Mouse (Mus musculus) embryonic facial prominence, embryonic 12.5 days (tissue): ENCODE data around the gene Ppp1r1b. TPM values are rescaled to one million over a fixed set of nuclear protein-coding genes. Genes with fewer than 3 reads are reported as not detected.

Experiments
- polyA plus RNA-seq: library from polyadenylated mRNA; unstranded; fragments of >200 nt; fragmentation: Nextera tagmentation; extraction: Ambion mirVana; gene quantifications from 2 replicates; pipeline ENCODE4 v1.2.1, GENCODE M21; 2016

The Ppp1r1b gene
- polyA plus RNA-seq, 1 experiment from 2014 or later = 1.0 TPM

Other genes with a start within 250 kb of the Ppp1r1b start
- gene Fbxl20, start 198.0 kb upstream of the Ppp1r1b start, polyA plus RNA-seq = 25.9 and 30.6 TPM in 2 replicates
- 71.6 and 80.7 TPM in 2 replicates for gene Med1, start 155.1 kb upstream of the Ppp1r1b start, polyA plus RNA-seq
- 15.9 and 16.7 TPM in 2 replicates for gene Cdk12, start 145.3 kb upstream of the Ppp1r1b start, polyA plus RNA-seq
- gene Neurod2, start 18.8 kb upstream of the Ppp1r1b start, polyA plus RNA-seq = 0.27 and 0.61 TPM in 2 replicates
- gene Stard3, start 10.0 kb downstream of the Ppp1r1b start, polyA plus RNA-seq = 39.6 and 47.6 TPM in 2 replicates
- 1.5 and 1.7 TPM in 2 replicates for gene Tcap, start 35.4 kb downstream of the Ppp1r1b start, polyA plus RNA-seq
- gene Pnmt, start 38.0 kb downstream of the Ppp1r1b start, polyA plus RNA-seq = 0.33 TPM in 1 of 2 replicates, not detected in the other
- gene Pgap3, start 52.1 kb downstream of the Ppp1r1b start, polyA plus RNA-seq = 9.8 and 10.4 TPM in 2 replicates
- gene Erbb2, start 64.1 kb downstream of the Ppp1r1b start, polyA plus RNA-seq = 47.4 and 49.4 TPM in 2 replicates
- 78.4 and 85.6 TPM in 2 replicates for gene Mien1, start 90.6 kb downstream of the Ppp1r1b start, polyA plus RNA-seq
- 7.3 and 7.7 TPM in 2 replicates for gene Grb7, start 98.0 kb downstream of the Ppp1r1b start, polyA plus RNA-seq
- gene Ikzf3, start 197.6 kb downstream of the Ppp1r1b start, polyA plus RNA-seq = 0.24 and 0.47 TPM in 2 replicates
- gene Zpbp2, start 202.7 kb downstream of the Ppp1r1b start, polyA plus RNA-seq = not detected in 2 replicates
- gene Ormdl3, start 239.0 kb downstream of the Ppp1r1b start, polyA plus RNA-seq = 62.8 and 64.2 TPM in 2 replicates
- not detected in 2 replicates for gene Lrrc3c, start 249.9 kb downstream of the Ppp1r1b start, polyA plus RNA-seq